Mouse (Mus musculus) heart, postnatal 10 days (tissue): ENCODE data around the gene Ubald1. TPM values are rescaled to one million over a fixed set of nuclear protein-coding genes. Genes with fewer than 3 reads are reported as not detected.

Source experiments
- DNase-seq, 2 experiments: peaks; one replicate each; pipeline ENCODE4 v3.0.0; 2021
- intact Hi-C: fragments of 180-260 bp; cut with DNase I; formaldehyde crosslinking; loops from one replicate; pipeline ENCODE4 v1.15.1; 2025
- total RNA-seq, 2 experiments: library from RNA; stranded (reverse); gene quantifications; 2 replicates each; pipeline ENCODE4 v1.2.3; 2021

Gene Ubald1
- total RNA-seq, 2 experiments from 2014 or later = 19.7 to 23.1 TPM

DNA sequence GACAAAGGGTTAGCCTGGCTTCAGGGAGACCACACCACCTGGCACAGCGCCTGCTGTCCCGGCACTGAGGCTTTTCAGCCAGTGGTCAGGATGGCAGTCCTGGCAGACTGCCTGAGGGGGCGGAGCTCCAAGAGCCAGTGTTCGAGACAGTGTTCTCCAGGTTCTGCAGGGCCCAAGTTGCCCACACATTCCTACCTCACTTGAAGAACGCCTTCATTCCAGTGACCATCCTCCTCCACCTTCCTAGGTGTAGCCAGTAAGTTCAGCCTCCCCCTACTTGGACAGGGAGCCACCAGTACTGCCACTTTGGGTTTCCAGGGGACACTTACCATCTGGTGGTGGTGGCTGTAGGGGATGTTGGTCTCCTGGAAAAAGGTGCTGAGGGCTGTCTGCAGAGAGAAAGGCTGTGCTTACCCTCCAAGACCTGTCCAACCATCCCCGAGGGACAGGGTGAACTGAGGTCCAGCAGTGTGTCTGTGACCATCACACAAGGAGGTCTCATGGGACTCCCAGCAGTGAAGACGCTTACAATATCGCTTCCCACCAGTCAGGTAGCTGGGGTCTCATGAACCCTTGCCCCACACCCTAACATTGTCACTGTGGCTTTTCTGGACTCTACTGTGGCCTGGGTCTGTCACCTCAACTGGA is 4.0 kb downstream of the Ubald1 start:
- intact Hi-C loops = no loop called here
- DNase-seq = peak in 1 of 2 experiments; percentile 70

DNA sequence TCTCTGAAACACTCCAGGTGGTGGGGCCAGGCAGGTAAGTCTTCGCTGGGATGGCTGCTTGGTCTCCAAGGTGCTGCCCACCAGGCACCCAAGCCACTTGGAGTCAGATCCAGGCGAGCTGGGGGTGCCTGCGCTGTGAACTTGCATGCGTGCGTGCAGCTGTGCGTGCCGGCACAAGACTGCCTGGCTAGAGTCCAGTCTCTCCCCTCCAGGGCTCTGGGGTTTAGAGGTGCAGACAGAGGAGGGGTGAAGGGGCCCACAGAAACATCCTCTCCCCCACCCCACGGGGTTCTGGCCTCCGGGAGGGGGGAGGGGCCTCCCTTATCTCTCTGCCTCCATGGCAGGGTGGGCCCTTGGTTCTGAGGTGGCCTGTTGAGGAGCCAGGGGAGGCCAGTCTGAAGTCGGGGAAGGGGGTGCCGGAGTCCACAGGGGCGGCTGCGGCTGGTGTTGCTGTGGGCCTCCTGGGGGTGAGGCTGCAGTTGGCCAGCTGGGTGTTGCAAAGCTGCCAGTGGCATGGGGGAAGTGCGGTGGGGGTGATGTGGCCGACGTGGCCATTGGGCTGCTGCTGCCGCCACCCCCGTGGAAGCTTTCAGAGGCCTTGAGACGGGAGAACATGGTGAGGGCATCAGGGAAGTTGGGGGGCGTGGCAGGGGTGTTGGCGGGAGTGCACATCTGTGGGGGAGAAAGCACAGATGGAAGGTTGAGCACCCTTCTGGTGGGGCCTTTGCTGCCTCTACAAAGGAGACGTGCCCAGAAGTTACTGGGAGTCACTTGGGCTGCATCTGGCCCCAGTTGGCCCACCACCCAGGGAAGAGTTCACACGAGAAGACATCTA is 4.7 kb downstream of the Ubald1 start:
- no peak for DNase-seq
- intact Hi-C loops = no loop called here

DNA sequence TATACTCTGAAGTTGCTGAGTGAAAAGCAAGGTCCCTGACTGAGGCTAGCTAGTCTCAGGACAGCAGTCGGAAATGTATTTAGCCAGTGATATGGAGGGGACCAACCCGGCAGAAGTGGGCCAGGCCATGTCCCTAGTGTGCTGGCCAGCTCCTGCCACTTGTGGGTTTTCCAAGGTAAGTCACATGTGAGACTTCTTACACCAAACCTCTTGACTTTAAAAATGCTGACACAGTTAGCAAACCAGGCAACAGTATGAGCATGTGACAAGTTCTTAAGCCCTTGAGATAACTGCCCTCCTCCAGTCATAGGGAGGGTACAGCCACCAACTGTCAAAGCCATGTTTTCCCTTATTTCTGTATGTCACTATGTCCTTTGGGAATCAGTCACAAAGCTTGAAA is 8.2 kb downstream of the Ubald1 start:
- no peak for DNase-seq

DNA sequence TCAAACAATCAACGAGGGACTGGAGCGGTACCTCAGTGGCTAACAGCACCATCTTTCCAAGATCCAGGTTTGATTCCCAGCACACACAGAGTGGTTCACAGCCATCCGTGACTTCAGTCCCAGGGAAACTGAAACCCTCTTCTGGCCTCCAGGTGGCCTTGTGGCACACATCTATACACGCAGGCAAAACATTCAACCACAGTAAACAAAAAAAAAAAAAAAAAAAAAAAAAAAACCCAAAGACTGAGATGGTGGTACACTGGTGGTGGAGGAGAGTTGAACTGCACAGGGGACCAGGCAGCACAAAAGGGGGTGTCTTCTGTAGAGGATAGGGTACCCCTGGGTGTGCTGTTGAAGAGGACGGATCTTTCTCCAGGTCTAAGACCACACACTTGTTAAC is 9.6 kb downstream of the Ubald1 start:
- intact Hi-C loops = no loop called here
- DNase-seq = no peak

More for the DNA sequence above, 8.2 kb downstream of the Ubald1 start:
- intact Hi-C loops = no loop called here

DNA sequence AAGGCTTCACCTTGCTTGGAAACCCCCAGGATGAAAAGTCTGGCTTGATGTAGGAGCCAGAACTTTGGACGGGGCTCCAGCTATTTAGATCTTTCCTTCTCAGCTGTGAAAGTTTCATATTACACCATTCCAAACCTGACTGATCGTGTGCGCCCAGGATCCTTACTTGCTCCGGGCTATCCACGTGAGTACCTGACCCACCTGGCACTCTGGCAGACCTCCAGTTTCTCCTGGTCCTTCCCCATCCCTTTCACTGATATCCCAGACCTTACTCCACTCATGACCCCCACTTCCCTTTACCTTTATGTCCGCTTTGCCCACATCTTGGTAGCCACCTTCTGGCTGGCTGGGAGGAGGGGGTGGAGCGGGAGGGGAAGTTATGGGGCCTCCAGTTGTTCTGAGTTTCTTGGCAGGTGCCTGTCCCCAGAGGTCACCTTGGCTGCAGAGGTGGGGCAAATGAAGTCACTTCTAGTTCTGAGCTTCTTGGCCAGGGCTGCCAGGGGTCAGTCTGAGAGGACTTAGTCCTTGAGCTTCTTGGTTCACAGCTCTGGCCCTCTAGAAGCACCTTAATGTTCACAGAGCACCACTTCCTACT is 13.9 kb downstream of the Ubald1 start:
- DNase-seq = no peak
- intact Hi-C loops = loop anchor here (5.0 kb wide), 1 partner anchor 276 kb away; no protein-coding TSS in a partner anchor

DNA sequence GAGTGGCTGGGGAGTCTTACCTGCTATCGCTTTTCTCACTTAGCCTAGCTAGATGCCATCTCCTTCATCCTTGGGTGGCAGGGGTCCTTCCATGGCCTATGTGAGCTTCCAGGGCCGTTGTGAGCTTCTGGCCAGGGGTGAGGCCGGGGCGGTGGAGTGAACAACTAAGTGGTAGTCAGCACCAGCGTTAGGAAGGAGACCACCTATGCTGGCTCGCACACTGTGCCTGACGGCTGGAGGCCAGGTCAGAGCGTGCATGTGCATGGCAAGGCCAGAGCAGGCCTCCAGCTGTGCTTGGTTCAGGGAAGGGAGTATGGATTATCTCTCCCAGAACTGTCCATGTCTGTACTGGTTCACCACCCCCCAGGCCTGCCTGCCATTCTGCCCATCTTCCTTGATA is 16.4 kb downstream of the Ubald1 start:
- no peak for DNase-seq
- intact Hi-C loops = loop anchor here (1.0 to 5.0 kb wide), 5 partner anchors 50 to 176 kb away; partner anchors contain the start of genes Cdip1 and Nmral1

DNA sequence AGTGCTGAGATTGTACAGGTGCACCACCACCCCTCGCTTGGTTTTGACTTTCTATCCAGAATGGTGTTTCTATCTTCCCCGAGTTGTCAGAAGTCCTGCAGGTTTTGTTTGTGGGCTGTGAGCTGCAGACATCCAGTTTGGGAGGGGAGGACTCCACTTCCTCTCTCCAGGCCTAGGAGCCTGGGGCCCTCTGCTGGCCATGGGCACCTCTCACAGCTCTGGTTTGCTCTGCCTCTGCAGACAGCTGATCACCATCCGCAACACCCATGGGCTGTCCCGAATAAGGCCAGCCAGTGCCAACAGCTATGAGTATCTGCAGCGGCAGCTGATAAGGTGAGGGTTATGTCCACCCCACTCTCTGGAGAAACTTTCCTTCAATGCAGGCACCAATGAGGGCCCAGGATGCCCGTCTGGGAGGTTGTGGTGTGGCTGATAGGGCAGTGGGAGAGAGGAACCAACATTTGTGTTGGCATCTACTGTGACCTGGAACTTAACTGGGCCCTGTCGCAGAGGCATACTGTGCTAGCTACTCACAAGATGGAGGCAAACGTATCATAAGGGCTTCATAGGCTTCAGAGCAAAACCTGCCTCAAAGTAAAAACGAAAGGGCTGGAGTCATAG is 17.1 kb downstream of the Ubald1 start:
- peak; percentile 85 to 88 for DNase-seq
- intact Hi-C loops = loop anchor here (1.0 to 5.0 kb wide), 5 partner anchors 50 to 176 kb away; partner anchors contain the start of genes Cdip1 and Nmral1

DNA sequence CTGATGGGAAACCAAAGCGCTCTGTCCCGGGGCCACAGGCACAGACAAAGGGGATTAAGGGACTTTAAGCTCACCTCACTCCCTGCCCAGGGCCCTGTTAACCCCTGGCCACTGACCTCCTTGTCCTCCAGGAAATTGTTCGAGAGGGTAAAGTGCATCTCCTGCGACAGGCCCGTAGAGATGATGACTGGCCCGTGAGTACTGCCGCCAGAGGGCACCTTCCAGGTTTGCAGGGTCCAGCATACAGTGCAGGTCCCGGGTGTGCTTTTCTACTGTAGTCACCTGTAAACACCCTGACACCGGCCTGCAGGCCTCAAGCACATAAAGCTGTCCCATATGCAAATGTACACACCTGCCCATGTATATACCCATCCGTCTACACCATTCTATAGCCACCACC is 18.7 kb downstream of the Ubald1 start:
- intact Hi-C loops = loop anchor here (5.0 kb wide), 3 partner anchors 69 to 174 kb away; partner anchors contain the start of genes Cdip1 and Nmral1
- no peak for DNase-seq

DNA sequence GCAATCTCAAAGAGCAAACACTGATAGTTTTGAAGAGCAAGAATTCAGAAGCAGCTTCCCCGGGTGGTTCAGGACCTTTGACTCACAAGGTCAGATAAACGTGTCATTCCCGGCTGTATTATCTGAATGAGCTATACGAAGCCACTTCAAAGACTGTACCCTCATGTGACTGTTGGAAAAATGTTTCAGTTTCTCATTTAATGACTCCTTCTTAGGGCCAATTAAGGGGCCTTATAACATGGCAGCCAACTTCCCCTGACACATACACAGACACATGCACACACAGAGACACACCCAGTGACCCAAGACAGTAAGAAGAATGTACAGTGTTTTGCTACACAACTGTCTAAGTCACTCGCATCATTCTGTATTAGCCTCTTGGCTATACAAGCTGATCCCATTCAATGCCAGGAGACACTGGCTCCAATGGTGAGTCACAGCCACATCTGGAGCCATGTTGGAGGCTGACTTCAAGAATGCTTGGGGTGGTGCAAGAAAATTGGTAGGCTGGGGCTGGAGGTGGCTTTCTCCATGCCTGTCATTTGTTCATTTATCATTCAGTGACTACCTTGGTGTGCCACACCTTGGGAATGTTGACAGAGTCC is 25.0 kb downstream of the Ubald1 start:
- intact Hi-C loops = no loop called here
- no peak for DNase-seq

DNA sequence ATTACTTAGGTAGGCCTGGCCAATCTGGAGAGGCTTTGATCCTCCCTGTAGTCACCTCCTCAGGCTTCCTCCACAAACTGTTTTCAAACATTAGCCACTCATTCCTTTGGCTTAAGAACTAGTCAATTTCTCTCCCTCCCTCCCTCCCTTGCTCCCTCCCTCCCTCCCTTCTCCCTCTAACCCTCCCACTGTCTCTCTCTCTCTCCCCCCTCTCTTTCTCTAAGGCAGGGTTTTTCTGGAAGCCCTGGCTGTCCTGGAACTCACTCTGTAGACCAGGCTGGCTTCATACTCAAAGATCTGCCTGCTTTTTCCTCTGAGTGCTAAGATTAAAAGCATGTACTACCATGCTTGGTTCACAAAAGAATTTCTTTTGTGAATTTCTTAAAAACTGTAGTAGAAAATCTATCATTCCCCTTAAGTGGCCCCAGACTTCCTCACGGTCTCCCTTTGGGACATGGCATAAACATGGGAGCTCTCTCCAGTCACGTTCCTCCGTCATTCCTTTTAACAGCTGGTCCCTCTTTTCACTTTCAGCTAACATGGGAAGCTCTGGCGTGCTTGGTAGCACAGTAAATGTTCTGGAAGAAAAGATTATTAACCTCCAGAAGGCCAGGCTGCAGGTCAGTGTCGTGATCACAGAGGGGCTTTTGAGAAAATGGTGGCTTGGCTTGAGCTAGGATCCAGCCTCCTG is 29.0 kb downstream of the Ubald1 start:
- intact Hi-C loops = no loop called here
- peak in 1 of 2 experiments; percentile 35 for DNase-seq

DNA sequence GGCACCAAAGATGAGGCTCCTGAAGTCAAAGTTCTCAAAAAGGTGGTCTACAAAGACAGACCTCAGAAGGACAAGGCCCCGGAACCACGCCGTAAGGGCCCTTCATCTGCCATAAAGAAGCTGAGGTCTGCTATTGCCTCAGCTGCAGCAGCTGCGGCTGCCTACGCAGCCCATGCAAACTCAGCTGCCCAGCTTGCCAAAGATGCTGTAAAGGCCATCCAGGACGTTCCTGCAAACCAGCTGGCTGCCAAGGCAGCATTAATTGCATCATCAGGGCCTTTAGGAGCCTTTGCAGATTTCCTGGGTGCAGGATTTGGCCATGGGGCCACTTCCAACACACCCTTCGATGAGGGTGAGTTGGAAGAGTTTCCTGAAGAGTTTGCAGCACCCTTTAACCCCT is 29.8 kb downstream of the Ubald1 start:
- no peak for DNase-seq
- intact Hi-C loops = no loop called here

DNA sequence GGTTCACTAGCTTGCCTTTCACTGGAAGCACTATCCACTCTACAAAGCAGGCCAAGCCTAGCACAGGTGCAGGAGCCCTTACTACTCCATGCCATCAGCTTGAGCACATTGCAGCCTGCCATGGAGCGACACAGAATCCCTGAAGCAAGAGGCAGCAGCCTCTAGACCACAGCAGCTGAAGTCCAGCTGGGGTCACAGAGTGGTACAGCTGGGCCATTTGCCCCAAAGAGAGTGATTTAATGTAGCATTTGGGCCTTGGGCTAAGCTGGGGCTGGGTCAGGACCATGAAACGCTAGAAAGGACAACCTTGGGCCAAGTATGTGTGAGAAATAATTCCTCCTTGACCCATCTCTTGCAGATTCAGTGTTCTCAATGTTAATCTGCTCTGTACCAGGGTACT is 32.0 kb downstream of the Ubald1 start:
- intact Hi-C loops = no loop called here
- no peak for DNase-seq

DNA sequence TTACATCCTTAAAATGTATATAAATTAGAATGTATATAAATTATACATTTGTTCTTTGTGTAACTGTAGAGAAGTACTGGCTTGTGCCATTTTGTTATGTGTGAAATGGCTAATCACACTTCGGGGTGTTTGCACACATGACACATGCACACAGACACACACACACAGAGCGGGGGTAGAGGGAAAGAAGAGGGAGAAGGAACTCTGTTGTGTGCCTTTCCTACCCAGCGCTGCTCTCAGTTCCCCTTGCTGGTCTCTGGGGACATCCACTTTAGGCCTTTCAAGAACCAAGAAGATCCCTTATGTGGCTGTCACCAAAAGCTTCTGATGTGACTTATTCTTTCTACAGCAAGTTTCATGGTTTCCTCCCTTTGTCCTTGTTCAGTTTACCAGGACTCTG is 33.1 kb downstream of the Ubald1 start:
- no peak for DNase-seq
- intact Hi-C loops = no loop called here

DNA sequence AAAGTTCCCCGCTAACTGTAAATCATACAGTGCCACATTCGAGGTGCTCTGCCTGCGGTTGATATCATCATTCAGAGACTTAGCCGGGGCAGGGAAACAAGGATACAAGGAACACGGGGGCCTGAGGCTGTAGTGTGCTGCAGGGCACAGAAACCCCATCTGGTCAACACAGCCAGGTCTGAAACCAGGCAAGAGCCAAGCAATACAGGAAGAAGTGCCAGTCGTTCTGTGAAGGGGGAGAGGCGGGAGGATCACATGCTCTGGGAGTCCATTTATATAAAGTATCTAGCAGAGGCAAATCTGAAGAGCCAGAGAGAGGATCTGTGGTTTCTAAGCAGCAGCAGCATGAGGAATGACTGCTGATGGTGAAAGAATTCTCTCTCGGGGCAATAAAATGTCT is 39.9 kb downstream of the Ubald1 start:
- DNase-seq = no peak
- intact Hi-C loops = no loop called here

DNA sequence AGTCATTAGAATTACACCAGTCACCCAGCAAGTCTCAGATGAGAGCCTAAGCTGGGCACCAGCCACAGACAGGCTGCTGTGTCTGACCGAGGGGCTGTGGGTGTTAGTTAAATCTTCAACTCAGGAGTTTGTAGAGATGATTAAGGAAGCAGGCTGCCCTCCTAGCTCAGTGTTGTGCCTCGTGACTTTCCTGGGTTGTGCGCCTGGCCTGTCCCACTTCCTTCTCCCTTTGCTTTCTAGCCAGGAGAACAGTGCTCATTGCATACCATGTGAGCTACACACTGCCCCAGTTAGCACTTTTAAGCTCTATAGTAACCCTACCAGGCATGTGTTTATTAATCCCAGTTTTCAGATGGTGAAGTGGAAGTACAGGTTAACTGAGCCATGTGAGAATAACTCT is 40.6 kb downstream of the Ubald1 start:
- intact Hi-C loops = no loop called here
- DNase-seq = no peak

DNA sequence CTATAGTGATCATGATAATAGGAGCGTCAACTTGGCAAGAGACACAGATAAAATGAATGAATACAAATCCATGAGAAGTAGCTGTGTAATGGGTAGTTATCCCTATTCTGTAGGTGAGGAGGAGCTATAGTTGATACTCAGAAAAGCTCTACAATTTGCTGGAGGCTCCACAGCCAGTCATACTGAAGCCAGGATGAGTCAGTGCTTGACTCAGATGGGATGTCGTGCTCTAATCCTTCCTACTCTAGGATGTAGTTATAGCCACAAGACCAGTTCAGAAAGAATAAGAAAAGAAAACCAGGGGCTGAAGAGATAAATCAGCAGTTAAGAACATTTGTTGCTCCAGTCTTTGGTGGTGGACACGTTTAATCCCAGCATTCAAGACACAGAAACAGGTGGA is 42.5 kb downstream of the Ubald1 start:
- intact Hi-C loops = no loop called here
- no peak for DNase-seq

DNA sequence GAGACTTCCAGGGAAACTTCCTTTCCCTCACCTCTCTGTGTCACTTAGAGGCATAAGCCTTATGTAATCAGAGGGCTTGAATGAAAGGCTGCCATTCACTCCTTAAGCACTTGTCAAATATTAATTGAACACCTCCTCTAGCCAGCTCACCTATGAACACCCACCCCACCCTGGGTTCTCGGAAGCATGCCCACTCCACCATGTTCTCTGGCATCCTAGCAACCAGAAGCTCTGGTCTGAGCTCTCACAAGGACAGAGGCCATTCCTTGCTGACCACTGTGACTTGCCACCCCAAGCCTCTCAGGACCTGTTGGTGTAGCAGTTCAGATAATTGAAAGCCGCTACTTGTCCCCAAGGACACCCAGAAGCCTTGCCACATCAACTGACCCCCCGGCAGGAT is 44.9 kb downstream of the Ubald1 start, which contains the start of gene 4930562C15Rik:
Gene 4930562C15Rik, plus strand, starts transcription at position 226 of the 400 bp plus-strand sequence.
- DNase-seq = no peak
- intact Hi-C loops = no loop called here

DNA sequence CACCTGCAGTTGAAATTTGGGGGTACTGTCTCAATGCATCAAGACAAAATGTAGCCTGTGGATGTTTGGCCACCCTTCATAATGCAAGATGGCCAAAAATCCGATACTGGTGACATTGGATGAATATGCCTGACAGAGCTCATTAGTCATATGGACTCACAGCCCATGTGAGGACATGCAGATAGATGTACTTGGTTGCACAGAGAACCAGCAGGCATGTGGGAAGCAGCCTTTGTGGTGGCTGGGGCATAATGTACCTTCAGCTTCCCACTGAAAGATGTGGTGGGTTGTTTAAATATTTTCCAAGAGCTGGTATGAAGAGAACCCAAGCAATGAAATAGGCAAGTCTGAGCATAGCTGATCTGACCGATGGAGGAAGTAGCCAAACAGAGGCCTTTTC is 46.3 kb downstream of the Ubald1 start:
- DNase-seq = no peak
- intact Hi-C loops = no loop called here

DNA sequence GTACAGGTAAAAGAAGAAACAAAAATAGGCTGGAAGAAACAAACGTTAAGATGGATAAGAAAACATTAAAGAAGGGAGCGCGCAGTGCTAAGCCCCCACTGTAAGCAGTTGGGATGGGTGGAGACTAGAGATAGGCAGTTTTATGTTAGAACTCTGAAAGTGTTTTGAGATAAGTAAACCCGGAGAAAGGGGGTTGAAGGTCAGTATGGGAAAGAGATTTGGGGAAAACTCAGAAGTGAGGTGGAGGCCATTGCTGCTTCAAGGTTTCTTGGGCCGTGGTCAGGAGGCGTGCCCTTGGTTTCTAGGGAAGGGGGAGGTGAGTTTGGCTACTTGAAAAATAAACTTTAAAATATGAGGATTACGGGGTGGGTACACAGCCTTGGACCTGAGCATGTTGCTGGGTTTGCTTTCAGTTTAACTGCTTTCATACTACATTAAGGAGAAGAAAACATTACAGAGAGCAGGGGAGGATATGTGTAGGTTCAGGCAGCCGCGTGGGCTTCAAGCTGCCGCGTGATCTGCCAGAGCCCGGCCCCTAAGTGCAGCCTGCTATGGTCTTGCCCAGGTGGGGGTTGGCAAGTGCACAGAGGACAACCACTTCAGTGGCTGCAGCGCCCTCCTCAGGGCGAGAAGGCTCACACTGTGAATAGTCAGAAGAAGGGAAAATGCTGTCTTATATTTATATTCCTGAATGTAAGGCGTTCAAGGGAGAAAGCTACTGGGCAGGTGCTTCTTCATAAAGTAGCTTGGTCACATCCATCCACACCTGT is 48.3 kb downstream of the Ubald1 start:
- intact Hi-C loops = no loop called here

More for the DNA sequence above, 48.3 kb downstream of the Ubald1 start:
- no peak for DNase-seq
